Mouse (Mus musculus) neutrophil, adult 5-6 weeks (primary cell): ENCODE measurements at regions not wholly inside any gene's neighbourhood (a gene's known extent, or its start where the extent isn't known, plus 50 kb on each side); places are given as distances from the start of the nearest gene placed in this dataset.
A peak's percentile ranks its signal among the peaks of the same experiment; 100 is the strongest.
"Not testable (repeated sequence)": the region's sequence is repeated elsewhere in the genome, so short reads cannot be mapped to it uniquely, and the experiment has no call there.

Experiments used
- ATAC-seq: fragments of 151-379, 151-347 bp; 2 replicates; pipeline ENCODE4 v1.8.0; 2017; ENCODE audit warnings: mild to moderate bottlenecking, moderate TSS enrichment; ENCODE audit not compliant: insufficient number of reproducible peaks, poor library complexity, low FRiP score, severe bottlenecking; ENCODE audit errors: extremely low read depth

DNA sequence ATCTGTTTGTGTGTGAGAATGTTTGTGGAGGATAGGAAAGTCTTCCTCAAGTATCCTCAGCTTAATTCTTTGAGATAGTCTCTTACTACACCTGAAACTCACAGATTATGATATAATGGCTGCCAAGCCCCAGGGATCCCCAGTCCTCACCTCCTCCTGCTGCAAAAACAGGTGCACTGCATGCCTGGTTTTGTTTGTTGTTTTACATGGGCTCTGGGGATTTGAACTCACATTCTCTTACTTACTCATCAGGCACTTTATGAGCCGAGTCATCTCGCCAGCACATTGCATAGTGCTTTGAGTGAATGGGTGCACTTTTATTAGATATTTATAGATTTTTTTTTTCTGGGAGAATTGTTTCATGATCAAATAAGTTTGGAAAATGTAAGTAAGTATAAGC, 56.3 kb downstream of the Mterf1b start:
- ATAC-seq, result no peak

DNA sequence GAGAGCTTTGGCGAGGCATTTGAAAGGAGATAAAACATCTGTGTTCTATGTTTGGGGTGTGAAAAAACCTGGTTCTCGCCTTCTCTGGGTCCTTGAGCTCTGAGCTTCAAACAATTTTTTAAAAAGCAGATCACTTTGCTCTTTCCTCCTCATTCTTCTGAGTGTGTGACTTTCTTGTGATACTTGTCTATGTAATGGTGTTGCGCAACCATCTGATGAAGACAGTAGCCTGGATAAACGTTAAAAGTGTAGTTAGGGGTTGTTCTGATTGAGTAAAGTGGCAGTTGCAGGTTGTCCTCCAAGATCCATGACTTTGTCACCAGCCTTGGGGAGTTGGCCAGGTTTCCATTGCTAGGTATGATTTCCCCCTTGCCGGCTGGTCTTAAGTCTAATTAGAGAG, 62.1 kb downstream of the Mterf1b start:
- not testable (repeated sequence) for ATAC-seq

DNA sequence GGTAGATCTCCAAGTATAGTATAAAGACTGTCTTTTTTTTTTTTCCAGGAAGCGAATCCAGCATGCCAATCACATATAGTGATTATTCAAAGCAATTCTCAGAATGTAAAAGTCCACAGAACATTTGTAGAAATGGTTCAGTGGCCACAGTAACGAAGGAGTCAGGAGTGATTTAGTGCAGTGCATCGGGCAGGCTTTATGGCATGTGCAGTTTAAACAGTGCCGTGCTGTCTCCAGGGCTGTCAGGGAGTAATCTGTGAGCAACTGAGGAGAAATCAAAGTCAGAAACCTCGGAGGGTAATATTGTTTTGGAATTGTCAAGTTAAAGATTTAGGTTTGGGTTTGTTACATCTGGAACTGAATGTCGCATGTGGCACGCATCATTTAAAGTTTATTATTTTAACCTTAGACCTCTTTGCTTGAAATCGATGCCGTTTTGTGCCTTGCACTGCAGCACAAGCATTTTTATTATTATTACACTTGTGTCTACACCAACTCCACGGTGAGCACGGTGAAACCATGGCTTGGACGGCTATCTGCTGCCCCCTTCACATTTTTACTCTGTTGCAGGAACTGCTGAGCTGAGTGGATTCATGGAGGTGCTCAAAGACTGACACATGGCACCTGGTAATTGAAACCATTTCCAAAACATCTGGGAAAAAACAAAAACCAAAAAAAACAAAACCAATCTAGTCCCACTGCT, 65.0 kb downstream of the Mterf1b start:
- no peak for ATAC-seq

DNA sequence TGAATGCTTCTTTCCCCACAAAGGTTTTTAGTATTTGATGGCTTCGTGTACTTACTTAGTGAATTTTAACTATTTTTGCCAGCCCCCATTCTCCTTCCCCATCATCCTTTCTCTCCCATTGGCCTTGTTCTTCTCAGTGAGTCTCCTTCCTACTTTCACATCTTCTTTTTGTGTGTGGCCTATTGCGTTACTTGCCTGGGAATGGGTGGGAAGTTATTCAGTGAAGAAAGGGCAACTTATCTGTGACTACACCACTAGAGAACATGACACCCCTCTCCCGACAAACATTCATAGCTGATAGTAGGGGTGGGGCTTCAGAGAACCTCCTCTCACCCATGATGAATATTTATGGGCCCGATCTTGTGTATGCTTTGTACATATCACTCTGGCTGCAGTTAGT, 67.1 kb downstream of the Mterf1b start:
- ATAC-seq, result no peak

DNA sequence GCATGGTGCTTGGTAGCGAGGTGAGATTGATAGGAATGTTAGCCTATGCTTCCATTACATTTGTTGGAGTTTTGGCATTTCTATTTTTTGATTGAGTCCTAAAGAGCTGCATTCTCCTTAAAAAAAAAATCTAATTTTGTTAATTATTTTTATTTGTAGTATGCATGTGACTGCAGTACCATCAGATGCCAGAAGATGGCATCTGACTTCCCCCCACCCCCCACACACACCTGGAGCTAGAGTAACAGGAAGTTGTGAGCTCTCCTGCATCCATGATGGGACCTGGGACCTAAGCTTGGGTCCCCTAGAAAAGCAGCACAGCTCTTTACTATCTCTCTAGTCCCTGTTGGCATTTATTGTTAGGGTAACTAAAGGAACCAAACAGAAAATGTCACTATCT, 70.5 kb downstream of the Mterf1b start:
- peak; percentile 51; the same call in 1 of the 2 replicates for ATAC-seq

- no peak for ATAC-seq
These were observed 71.5 kb downstream of the Mterf1b start for GRCm38 (mm10) chr5:4263560-4264160.

DNA sequence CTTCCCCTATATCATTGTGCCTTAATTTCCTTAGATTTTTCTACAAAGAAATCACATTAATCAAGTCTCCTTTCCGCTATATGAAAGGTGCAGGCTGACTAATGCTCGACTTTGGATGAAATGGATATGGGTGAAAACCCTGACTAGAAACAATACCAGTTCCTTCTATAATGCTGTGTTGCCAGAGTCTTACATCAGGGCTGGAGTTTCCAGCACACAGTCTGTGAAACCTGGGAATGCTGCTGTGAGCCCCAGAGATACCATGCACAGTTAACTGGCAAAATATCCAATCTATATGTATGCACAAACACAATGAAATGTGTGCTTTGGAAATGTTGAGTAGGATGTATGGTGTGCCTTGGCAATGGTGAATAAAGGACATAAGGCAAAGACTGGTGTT, 75.5 kb downstream of the Mterf1b start:
- ATAC-seq, result no peak

DNA sequence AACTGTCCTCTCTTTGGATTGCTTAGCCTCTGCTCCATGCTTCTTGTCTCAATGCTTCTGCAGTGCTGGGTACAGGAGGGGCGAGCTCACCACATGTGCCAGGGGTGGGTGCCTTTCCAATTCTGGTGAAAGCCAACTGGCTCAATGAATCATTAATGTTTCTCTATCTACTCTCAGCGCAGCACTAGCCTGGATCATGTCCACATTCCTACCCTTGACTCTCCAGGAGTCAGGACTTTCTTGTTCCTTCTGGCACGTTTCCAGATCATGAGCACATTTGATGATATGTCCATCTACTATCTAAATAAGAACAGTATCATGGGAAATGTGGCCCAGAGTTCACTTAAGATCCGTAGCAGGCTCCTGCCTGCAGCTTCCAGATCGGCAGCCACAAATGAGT, 80.8 kb downstream of the Mterf1b start:
- no peak for ATAC-seq

DNA sequence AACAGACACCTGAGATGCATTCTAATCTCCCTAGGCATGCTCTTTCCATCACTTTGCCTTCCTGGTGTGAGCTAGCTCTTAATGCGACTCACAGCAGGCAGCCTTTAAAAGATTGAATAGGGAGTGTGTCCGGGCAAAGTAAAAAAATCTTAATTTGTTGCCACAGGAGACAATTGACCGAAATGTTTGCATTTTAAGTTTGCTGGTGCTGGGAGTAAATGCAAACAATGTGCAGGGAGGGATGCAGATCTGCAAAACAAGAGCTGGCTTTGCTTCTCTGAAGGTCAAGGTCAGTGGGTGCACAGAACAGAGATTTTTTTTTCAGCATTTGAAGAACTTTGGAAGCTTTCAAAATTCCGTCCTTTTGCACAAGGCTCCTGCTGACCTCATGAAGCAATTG, 111.4 kb downstream of the Mterf1b start:
- ATAC-seq, result no peak

GRCm38 (mm10) chr5:4304201-4304600, 112.0 kb downstream of the Mterf1b start:
- no peak for ATAC-seq

- ATAC-seq, result no peak
These were observed 116.3 kb downstream of the Mterf1b start for GRCm38 (mm10) chr5:4308514-4308913.

- no peak for ATAC-seq
These were observed 119.0 kb downstream of the Mterf1b start for GRCm38 (mm10) chr5:4311169-4311568.

GRCm38 (mm10) chr5:4311599-4311998, 119.4 kb downstream of the Mterf1b start:
- no peak for ATAC-seq

- no peak for ATAC-seq
These were observed 120.5 kb downstream of the Mterf1b start for GRCm38 (mm10) chr5:4312675-4313074.

- ATAC-seq, result no peak
These were observed 130.6 kb downstream of the Mterf1b start for GRCm38 (mm10) chr5:4322634-4323386.

- no peak for ATAC-seq
These were observed 131.2 kb downstream of the Mterf1b start for GRCm38 (mm10) chr5:4323387-4323704.

DNA sequence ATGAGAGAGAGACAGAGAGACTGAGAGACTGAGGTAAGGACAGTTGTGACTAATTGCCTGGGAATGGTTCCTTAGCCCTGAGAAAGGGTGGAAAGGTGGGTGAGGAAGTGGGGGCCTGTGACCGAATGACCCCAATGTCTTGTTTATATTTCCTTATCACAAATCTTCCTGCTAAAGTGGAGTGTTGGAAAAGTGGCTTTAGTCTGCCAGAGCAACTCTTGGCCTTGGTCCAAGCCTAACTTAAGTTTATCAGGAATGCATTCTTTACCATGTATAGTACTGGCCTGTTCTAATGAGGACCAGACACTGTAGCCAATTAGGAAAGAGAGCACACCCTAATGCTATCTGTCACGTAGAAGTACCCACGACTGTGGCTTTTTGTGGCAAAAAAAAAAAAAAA, 133.6 kb downstream of the Mterf1b start:
- ATAC-seq, result no peak

GRCm38 (mm10) chr5:4326309-4327014, 134.3 kb downstream of the Mterf1b start:
- no peak for ATAC-seq

GRCm38 (mm10) chr5:4335683-4336082, 143.5 kb downstream of the Mterf1b start:
- ATAC-seq, result no peak

- no peak for ATAC-seq
These were observed 149.8 kb downstream of the Mterf1b start for GRCm38 (mm10) chr5:4341956-4342355.
